Mouse (Mus musculus) lung, postnatal 0 days (tissue): Measurements from ENCODE around the gene Myo19.

Source experiments
- CTCF ChIP-seq: IDR thresholded peaks from 2 replicates; pipeline ENCODE4 v1.5.1; 2016; ENCODE audit warnings: antibody characterized with exemption, mild to moderate bottlenecking
- EP300 ChIP-seq: IDR thresholded peaks from 2 replicates; pipeline ENCODE4 v1.6.1; 2016; ENCODE audit warnings: antibody characterized with exemption, mild to moderate bottlenecking, control low read depth

DNA sequence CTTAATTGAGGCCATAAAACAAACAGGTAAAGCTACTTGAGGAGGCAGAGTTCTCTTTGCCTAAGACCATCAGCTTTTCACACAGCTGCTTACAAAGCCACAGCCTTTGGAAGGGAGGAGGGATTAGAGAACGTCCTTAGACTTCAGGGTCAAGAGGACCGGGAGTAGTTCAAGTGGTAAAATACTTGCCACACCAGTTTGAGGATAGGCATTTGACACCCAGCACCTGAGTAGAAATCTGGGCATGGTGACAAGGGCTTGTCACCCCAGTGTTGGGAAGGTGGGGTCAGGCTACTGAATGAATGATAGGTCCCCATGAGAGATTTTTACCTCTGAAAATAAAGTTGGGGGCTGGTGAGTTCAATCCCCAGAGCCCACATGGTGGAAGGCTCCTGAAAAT, 72.7 kb downstream of the Myo19 start:
- TF ChIP-seq CTCF (no peak), EP300 (no peak)
